Mouse (Mus musculus) embryo, embryonic 10 days (tissue): Measurements from ENCODE around the gene Cln3.

Experiments
- DNase-seq: peaks from one replicate; pipeline ENCODE4 v3.0.0-alpha.2; 2015; ENCODE audit warnings: low spot score

Gene Cln3

DNA sequence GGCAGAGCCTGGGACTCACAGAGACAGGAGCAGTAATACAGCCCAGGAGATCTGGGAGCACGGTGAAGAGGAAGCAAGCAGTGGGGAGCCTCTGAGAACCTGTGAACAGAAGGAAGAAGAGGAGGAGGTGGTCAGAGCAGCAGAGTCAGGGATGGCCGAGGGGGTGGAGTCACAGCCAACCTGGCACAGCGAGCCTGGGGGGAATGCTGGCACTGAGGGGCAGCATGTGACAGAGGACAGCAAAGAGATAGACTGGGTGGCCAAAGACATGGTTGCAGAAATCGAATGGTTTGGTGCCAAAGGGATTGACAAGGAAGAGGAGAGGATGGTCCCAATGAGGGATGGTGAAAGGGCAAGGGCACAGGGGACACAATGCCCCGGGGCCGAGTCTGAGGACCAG, at the start of gene Cln3:
Cln3 (minus strand) TSS at position 101 of the 400 bp plus-strand sequence.
- DNase-seq, result no peak

DNA sequence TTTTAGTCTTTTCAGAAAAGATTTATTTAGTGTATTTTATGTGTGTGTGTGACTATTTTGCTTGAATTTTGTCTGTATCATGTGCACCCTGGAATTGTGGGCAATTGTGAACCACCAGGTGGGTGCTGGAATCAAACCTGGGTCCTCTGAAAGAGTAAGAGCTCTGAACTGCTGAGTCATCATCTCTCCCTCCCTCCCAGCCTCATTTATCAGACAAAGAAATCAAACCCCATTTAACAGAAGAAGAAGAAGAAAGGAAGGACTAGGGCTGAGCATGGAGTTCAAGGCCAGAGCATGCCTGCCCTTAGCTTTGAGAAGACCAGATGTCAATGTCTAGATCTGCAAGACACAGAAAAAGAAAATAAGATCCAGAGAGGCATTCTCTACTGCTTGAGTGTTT, 49.8 kb upstream of the Cln3 start:
- no peak for DNase-seq

DNA sequence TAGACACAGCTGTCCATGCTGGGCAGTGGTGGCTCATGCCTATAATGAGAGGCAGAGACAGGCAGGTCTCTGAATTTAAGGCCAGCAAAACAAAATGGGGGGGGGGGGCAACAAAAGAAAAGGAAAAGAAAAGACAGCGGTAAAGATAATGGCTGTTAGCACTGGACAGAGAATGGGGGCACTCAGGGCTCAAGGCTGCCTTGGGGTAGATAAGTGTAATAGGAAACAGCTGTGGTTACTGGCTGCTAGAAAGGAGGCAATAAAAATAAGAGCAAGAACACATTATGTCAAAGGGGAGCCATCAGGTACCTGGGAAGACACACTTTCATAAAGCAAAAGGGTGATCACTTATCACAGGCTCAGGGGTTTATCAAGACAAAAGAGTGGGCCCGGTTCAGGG, 46.9 kb upstream of the Cln3 start:
- no peak for DNase-seq

DNA sequence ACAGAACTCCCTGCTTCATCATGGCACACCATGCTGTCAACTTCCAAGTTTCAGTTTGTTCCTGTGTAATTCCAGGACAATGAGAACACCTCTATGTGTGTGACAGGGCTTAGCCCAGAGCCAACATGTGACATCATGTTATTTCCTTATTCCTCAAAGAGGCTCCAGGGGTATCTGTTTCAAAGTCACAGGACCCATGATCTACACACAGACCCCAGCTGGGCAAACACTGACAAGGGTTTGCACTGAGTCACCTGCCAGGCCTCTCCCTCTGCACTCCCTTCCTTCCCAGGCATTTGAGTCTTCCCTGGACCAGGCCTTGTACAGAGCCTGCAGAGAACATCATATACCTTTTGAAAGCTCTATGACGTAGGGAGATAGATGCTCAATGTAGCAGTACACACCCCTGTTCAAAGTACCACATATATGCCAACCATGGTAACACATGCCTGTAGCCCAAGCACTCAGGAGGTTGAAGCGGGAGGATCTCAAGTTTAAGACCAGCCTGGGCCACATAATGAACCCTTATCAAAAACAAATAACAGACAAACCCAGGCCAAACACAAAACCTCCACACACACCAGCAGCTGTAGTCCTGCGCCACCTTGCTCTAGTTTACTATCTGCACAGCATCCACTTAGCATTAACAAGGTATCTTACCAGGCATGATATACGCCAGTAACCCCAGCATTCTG, 45.4 kb upstream of the Cln3 start, which contains the start of gene Nupr1:
Nupr1 (minus strand) TSS at position 38 of the 695 bp plus-strand sequence.
- DNase-seq, result no peak

DNA sequence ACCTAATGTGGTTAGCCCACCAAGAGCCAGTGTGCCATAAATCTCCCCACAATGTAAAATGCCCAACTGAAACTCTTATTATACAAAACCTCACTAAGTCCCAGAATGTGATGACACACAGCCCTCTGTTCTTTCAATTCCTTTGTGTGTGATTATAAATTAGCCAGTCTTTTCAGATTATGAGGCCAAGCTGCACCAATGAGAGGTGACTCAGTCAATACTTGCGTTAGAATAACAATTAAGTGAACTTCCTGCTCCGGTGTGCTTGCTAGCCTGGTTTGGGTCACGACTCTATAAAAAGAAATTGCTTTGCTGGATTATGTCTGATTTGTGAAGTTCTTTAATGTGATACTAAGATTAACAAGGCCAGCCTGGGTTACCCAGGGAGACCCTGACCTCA, 44.3 kb upstream of the Cln3 start:
- DNase-seq, result no peak

DNA sequence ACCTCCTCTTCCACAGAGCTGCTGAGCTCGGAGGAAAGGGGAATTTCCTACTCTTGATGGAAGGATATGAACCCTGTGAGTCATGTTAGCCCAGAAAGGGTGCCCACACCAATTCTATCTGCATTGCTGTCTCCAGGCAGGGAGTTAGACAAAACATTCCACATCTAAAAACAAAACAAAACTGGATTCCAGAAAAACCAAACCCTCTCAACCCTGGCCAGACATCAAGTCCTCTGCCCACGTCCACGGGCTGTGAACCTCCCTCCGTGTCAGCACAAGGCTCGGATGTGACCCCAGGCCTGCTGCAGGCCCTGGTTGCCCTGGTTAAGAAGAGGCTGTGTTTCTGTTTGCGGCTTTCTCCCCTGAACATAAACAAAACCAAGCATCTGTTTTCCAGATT, 42.5 kb upstream of the Cln3 start:
- DNase-seq, result no peak

DNA sequence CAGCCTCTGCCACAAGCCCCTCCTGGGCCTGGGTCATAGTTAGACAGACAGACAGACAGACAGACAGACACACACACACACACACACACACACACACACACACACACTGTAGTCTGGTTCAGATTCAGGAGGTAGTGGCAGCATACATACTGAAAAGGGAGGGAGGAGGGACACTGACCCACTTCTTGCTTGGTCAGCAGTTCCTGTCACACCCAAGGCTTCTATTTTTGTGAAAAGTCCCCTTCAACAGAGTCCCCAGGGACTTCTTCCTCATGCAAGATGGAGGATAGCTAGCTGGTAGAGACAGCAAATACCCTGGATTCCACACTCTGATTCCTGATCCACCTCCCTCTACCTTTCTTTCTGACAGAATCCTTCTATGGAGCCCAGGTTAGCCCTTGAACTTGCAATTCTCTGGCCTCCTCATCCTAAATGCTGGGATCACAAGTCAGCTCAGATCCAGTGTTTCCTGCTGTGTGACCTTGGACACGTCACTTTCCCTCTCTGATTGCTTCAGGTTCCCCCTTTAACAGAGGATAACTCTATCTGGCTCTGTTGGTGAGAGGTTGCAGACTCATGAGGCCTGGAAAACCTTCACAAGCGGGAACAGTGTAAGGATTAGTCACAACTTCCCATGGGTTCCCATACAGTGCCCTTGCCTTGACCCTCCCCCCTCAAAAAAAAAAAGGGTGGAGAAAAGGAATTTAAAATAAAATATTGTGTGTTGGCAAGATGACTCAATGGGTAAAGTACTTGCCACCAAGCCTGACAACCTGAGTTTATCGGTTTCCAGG, 40.4 kb upstream of the Cln3 start:
- no peak for DNase-seq

DNA sequence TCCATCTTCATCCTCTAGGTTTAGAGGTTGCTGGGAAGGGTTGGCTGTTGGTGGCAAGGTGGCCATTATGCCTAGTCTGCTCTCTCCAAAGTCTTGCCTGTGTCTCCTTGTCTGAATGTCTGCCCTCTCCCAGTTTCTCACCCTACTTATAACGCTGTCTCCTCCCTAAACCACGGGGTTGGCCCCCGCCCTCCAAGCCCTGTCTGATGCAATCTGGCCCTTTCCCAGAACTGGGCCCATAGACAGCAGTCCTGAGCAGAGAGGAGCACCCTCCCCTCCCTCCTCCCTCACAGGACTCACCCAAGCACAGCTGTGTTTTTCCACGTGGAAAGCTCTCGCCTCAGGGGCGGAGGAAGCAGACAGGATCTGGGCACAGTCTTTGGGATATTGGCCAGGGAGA, 39.8 kb upstream of the Cln3 start:
- no peak for DNase-seq

DNA sequence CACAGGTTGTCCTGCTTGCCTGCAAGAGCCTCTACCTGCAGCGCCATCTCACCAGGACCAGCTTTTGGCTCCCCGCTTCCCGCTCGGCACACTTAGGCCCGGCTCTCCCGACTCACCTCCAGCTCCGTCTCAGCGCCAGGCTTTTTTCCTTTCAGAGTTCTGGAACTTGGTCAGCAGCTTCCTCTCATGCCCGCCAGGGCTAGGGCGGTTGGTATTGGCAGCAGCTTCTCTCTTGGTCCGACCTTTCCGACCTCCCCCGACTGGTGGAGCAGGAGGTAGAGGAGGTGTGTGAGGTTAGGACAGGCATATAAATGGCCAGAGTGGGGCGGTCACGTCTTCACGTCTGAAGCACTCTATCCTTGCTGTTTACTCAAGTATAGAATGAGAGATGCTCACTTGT, 39.2 kb upstream of the Cln3 start:
- DNase-seq, result no peak

DNA sequence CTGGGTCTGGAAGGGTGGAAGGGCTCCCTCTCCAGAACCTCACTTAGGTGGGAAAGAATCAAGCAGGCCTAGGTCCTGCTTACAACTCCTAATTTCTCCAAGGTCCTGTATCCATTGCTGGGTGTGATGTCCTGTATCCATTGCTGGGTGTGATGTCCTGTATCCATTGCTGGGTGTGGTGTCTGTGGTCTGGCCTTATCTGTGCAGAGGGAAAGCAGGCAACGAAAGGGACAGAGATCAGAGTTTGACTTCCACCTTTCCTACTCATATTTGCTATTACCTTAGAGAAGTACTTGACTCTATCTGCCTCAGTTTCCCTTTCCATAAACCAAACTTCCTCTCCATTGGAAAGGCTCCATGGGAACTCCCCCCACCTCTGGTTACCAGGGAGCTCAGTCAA, 37.8 kb upstream of the Cln3 start:
- no peak for DNase-seq

DNA sequence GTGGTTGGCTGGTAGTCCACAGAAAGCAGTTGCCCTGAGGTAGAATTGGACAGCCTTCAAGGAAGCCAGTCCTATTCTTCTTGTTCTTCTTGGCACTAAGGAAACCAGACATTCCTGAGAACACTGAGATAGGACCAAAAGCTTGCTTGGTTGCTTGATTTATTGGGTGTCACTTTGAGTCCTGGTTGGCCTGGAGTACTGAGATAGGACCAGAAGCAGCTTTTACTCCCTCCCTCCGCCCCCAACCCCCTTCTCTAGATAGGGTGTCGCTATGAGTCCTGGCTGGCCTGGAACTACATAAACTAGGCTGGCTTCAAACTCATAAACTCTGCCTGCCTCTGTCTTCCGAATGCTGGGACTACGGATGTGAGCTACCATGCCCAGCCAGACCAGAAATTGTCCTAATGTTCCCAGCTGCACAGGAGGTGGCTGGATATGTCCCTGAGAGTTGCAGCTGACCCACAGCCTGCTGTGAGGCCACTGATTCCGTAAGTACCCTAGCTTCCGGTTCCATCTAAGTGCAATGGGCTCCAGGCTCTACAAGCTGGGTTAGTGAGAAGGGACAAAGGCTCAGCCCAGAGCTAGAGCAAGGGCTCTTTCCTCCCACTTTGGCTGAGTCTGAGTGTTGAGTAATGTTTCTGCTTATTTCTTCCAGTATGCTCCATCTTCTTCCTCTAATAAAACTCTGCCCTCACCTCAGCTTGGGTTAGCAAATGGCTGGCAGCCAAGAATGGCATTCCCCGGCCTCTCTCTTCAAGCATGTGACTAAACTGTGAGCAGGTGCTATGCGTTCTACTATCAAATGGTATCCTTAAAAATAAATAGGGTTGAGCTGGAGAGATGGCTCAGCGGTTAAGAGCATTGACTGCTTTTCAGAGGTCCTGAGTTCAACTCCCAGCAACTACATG, 36.1 kb upstream of the Cln3 start:
- DNase-seq, result no peak

DNA sequence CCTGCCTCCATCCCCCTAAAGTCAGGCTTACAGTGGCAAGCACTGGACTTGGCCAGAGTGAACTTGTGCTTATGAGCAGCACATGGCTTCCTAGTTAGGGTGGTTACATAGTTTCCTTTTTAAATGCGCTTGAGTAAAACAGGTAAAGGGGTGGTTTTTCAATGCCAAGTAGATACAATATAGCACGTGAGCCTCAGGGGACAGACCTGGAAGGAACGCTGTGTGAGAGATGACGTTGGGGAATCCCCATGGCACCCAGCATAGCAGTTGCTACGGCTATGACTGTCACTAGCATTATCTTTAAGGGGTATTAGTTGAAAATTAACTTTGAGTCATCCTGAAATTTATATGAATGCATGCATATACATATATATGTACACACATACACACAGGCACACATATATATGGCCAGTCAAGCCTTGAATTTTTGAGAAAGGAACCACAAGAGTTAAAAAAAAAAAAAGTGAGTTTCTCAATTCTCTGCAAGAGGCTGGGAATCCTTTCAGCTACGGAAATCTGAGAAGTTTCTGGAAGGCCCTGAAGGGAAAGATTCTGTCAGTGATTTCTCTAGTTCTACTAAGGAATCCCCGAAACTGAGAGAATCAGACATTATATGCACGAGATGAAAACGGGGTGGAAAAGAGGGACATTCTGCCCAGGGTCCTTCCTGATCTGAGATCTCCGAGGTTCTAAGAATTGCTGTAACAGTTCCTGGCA, 34.1 kb upstream of the Cln3 start:
- DNase-seq, result no peak

DNA sequence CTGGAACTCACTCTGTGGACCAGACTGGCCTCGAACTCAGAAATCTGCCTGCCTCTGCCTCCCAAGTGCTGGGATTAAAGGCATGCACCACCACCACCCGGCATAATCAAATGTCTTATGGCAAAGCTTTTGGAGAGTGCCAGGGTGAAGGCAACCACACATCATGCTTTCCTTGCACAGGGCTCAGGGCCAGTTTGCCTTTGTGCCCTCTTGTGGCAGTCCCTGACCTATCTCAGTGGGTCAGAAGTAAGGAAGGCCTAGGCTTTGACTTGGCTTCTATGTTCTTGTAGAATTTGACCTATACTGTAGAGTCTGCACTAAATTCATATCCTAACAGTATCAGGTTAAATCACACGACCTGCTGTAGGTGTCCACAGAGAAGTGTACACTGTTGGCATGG, 31.1 kb upstream of the Cln3 start:
- DNase-seq, result no peak

DNA sequence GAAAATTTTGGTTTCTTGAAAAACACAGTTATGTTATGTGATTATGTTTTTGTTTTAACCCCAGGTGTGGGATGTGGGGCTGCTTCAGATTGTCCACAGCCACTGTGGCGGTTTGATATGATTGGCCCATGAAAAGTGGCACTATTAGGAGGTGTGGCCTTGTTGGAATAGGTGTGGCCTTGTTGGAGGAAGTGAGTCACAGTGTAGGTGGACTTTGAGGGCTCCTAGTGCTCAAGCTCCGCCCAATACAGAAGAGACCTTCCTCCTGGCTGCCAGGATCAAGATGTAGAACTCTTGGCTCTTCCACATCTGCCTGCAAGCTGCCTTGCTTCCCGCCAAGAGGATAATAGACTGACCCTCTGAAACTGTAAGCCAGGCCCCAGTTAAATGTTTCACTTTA, 27.1 kb upstream of the Cln3 start:
- no peak for DNase-seq

DNA sequence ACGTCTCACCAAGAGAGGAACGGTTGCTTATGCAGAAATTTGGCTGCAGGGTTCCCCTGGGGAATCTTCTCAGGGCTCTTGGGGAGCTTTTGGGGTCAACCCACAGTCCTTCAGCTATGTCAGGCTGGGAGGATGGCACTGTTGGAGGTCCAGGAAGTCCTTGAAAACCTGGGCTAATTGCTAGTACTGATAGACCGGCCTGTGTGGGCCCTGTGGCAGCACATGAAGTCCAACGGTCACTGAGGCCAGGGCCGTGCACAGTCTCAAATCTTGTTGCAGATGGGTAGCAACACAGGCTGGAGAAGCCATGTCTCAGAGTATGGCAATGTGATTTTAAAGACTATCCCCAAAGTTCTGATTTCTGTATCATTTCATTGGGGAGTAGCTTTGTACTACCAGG, 22.2 kb upstream of the Cln3 start:
- DNase-seq, result no peak

DNA sequence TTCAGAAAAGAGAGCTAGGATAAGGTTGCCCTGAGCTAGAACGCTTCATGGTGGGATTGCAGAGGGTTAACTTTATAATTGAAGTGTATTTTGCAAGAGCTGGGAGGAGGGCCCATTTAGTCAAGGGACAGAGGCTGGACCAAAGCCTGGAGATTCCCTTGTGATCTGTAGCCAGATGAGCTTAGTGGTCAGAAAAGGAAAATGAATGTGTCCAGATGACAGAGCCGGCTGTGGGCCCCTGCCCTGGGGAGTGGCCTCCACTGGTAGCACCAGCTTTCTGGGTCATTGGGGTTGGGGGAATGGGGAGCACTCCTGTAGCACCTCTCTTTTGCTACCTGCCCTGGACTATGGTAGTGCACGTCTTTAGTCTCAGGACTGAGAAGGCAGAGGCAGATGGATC, 21.4 kb upstream of the Cln3 start:
- DNase-seq, result no peak

DNA sequence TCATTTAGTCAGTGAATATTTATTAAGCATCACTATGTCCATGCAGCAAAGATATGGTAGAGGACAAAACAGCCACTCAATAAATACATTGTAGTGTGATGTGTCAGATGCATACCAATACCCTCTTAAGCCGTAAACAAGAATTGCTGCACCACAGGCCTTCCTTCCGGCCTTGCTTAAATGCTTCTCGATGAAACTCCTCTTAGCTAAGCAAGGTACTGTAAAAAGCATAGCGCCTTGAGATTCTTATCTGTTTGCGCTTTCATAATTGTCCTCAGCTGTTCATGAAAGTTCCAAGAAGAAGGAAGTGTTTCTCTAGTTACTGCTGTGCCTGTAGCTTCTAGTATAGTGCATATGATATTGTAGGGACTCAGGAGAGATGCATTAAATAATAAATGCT, 21.0 kb upstream of the Cln3 start:
- DNase-seq, result no peak

DNA sequence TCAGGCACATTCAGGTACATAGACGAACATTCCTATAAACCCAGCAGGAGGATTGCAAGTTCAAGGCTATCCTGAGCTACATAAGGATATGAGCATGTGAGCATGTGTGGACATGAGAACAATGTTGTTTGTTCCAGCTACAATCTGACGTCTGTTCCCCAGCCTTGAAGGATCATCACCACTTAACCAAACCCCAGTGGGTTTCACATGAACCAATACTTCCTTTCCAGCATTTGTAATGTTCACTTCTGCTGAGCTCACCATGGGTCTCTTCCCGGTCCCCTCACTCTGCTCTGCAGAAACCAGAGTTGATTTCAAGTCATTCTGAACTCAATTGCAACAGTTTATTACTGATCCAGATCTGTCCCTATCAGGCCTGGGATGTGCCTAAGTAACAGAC, 17.0 kb upstream of the Cln3 start:
- no peak for DNase-seq

DNA sequence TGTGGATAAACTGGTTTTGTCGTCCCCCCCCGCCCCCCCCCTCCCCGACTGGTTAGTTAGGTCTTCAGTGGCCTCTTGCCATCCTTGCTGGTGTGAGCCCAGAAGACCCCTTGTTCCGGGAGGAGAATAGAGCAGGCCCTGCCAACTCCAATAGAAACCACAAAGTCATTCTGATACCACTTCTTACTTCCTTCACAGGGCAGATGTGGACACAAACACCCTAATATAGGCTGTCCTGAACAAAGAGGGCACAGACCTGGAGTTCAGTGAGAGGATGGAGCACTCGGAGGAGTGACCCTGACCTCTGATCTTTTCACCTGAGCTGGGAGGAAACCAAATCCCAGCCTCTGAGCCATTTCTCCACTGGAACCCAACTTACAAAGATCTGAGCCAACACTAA, 16.3 kb upstream of the Cln3 start:
- DNase-seq, result no peak

DNA sequence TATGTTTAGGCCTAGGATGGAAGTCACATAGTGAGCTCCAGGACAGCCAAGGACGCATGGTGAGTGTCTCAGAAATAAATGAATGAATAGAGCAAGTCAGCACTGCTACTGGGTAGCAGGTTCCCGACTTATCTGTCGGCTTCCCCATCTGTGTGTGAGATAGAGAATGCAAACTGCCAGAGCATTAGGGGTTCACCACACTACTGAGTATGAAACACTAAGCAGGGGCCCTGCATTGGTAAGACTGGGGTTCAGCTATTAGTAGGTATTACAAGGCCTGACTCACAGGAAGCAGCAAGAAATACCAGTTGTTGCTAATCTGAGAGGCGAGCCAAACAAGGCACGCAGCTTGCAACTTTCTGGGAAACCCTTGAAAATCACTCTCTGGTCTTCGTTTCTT, 13.3 kb upstream of the Cln3 start:
- no peak for DNase-seq

DNA sequence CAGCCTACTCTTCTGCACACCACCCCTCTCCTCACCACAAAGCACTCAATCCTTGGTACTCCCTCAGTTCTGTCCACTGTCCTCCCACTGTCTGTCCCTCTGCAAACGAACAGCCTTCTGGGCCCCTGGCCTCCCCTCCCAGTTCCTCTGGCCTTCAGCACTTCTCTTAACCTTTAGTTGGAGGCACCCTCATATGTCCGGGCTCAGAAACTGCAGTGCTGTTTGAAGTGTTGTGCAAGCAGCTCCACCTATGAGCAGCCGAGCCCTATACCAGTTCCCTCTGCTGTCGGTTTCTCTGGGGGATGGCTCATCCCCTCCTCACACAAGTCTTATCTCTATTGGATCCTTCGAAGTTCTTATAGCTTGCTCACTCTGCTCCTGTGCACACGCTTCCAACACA, 10.8 kb upstream of the Cln3 start:
- no peak for DNase-seq

DNA sequence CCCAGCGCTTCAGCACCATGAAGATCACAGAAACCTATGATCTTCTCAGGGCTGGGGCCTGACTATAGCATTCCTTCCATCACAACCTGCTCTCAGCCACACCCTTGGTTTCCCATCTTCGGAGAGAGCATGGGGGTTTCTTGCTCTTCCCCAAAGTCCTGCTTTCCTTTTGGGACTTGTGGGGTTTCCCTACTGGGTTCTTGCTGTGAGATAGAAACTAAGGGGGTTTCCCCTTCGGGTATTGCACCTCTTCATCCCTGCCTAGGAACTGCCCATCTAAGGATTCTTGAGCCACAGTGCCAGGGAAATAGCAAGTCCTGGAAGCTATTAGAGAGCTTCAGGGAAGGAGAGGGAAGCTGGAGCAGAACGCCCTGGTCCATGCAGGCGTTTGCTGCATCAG, 10.3 kb upstream of the Cln3 start:
- DNase-seq, result no peak
